Mouse (Mus musculus) heart, postnatal 14 days (tissue): ENCODE measurements around the gene Cnn1. TPM values are rescaled to one million over a fixed set of nuclear protein-coding genes. Genes with fewer than 3 reads are reported as not detected.
"Not testable (repeated sequence)": the region's sequence is repeated elsewhere in the genome, so short reads cannot be mapped to it uniquely, and the experiment has no call there.

Experiments
- DNase-seq, 2 experiments: peaks; one replicate each; pipeline ENCODE4 v3.0.0; 2021 to 2022
- intact Hi-C: fragments of 180-260 bp; cut with DNase I; formaldehyde crosslinking; loops from one replicate; pipeline ENCODE4 v1.15.1; 2025
- total RNA-seq, 2 experiments: library from RNA; stranded (reverse); gene quantifications; 2 replicates each; pipeline ENCODE4 v1.2.3; 2021

Gene Cnn1
- total RNA-seq, 2 experiments from 2014 or later: 5.4 to 9.5 TPM

DNA sequence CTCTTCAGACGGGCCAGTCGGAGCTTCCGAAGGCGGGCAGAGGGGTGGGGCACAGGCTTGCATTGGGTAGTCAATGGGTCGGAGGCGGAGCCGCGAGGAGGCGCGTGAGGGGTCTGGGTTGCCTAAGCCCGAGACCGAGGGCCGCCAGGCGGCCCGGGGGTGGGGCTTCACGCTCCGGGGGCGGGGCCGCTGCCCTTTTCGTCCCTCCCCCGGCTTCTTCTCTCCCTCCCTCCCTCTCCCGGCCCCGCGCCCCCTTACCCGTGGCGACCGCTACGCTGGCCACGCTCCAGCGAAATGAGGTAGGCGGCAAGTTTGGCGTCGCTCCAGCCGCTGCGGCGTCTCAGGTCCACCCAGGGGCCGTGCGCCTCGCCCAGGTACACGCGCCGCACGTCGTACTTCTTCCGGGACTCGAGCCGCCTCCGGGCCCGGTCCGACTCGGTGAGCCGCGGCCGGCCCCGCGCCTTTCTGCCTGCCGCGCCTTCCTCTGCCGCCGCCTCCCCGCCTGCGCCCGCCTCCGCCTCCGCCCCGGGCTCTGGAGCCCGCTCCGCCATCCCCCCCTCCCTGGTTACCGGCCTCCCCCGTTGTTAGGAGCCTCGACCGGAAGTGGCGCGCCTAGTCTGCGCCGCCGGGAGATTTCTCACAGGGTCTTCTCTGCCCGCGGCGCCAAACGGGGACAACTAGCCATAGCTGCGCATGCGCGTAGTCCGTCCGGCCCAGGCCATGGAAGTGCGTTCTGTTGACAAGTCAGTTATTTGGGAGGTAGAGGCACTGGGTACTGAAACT is 28.0 kb upstream of the Cnn1 start, which contains the start of the genes Gm49318 and Zfp653:
Gene Gm49318 (minus strand): TSS at position 469 of the 783 bp plus-strand sequence.
Gene Zfp653 (minus strand): TSS at position 586 of the 783 bp plus-strand sequence.
- intact Hi-C loops: no loop called here

DNA sequence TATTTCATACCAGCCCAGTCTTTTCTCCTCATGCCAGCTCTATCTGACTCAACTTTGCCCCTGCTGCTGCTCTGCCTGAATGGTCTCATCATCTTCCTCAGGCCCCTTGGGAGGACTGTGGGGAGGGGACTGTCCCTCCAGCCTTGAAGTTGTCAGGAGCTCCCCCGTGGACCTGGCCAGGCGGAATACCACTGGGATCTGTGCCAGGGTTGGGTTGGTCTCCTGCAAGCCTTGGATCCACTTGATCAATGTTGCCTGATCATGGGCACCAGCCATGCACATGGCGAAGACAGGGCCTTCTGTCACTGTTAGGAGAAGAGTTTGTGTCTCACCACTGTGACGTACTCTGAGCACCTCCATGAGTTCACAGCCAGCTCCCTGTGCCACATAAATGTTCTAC is 26.7 kb upstream of the Cnn1 start:
- intact Hi-C loops: no loop called here
- no peak for DNase-seq

More for the DNA sequence above, 28.0 kb upstream of the Cnn1 start, which contains the start of the genes Gm49318 and Zfp653:
- peak; percentile 97 to 98 for DNase-seq

DNA sequence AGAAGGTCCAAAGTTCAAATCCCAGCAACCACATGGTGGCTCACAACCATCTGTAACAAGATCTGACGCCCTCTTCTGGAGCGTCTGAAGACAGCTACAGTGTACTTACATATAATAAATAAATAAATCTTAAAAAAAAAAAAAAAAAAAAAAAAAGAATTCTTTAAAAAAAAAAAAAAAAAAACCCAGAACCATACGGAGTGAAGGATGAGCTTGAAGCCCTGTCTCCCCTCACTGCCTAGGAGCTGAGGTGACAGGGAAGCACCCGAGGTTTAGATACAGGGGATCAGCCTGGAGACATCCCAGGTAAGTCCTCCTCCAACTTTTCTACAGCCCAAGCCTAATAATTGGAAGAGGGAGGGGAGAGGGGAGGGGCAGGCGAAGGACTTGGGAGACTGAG is 23.2 kb upstream of the Cnn1 start:
- intact Hi-C loops: not testable (repeated sequence)

DNA sequence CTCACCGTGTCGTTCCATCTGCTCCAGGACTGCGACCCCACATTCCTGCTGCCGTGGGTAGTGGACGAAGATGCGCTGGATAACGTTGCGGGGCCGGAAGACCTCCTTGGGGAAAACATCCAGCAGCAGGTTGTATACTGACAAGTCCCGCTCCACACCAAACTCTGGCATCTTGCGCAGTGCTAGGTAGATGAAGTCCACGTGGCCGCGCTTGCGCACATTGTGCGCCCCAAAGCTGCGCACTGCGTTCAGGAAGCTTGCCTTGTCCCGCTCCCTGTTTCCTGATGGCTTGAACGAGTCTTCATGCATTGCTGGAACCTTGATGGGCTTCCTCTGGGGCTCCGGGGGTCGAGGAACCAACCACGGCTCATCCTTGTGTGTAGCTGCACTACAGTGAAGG is 22.8 kb upstream of the Cnn1 start:
- DNase-seq: no peak
- intact Hi-C loops: no loop called here

More for the DNA sequence above, 23.2 kb upstream of the Cnn1 start:
- not testable (repeated sequence) for DNase-seq

DNA sequence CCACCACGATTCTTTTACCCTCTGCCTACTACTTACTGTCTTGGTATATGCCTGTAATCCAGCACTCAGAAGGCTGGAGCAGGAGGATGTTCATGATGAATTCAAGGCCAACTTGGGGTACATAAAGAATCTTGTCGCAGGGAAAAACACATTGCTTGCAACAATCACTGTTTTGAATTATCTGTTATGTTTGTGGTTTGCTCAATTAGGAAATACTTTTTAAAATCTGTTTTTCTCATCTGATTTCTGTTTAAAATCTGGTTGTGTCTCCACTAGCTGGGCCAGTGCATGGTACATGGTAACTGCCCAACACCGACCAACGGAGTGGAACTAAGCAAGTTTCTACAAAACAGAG is 14.4 kb upstream of the Cnn1 start:
- no peak for DNase-seq
- intact Hi-C loops: no loop called here

GRCm38 (mm10) chr9:22085022-22085834 is 13.8 kb upstream of the Cnn1 start, which contains the start of gene Ecsit:
Ecsit (minus strand) TSS chr9:22085438.
- intact Hi-C loops: no loop called here
- peak; percentile 90 to 92 for DNase-seq

DNA sequence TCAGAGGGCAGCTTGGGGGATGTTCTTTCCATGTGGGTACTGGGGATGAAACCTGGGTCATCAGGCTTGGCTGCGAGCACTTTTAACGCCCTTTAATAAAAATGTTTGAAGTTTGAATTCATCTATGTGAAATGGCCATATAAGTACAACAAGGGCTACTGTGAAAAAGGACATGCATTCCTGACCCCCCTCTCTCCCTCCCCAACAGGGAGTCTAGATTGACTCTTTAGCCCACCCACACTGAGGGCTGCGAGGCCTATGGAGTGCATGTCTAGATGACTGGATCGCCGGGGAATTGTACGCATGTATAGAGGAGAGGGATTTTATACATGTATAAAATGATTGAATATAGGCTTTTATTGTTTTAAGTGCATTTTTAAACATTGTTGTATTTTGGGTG is 13.0 kb upstream of the Cnn1 start:
- no peak for DNase-seq
- intact Hi-C loops: no loop called here

DNA sequence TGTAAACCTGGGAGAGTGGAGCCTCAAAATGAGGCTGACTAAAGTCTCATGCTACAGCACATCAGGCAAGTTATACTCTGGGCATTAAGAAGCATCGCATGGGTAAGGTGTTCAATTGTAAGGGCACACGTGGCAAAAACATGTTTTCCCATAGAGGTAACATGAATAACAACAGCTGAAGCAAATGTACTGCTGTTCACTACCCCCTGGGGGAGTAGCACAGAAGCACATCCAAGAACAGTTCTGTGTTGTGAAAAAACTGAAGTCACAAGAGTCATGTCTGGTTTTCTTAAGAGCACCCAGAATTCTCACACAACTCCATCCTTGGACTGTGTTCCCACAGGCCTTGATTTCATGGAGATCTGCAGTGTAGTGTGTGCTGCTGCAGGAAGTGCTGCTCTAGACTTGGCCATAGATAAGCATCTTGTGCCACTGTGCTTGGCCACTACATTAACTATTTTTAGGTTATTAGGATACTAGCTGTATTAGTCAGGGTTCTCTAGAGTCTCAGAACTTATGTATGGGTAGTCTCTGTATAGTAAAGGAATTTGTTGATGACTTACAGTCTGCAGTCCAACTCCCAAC is 11.9 kb upstream of the Cnn1 start:
- intact Hi-C loops: no loop called here
- no peak for DNase-seq

DNA sequence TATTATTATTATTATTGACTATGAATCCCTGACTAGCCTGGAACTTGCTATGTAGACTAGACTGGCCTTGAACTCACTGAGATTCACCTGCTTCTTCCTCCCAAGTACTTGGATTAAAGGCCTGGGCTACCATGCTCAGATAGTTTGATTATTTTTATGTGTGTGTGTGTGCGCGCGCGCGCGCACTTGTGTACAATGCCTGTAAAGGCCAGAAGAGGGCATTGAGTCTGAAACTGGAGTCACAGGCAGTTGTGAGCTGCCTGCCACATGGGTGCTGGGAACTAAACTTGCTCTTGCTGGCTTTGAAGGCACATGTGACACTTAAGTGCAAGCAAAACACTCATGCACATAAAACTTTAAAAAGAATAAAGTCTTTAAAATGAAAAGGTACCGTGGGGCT is 9.7 kb upstream of the Cnn1 start:
- intact Hi-C loops: no loop called here
- DNase-seq: no peak

DNA sequence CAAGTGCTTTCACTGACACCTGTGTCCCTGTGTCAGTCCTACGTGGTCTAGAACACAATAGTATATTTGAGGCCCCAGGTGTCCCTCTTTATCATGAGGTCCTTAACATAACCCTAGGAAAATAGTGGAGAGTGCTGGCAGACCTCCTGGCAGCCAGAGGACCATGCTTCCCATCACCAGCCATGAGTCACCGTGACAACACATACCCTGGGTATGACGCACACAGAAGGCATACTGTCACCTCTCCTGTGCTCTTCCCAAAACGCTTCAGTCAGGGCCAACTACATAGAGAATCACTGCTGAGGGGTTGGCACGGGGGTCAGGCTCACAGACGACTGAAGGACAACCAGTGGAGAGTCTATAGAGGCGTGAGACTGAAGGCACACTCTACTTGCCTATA is 9.0 kb upstream of the Cnn1 start:
- intact Hi-C loops: no loop called here
- no peak for DNase-seq

DNA sequence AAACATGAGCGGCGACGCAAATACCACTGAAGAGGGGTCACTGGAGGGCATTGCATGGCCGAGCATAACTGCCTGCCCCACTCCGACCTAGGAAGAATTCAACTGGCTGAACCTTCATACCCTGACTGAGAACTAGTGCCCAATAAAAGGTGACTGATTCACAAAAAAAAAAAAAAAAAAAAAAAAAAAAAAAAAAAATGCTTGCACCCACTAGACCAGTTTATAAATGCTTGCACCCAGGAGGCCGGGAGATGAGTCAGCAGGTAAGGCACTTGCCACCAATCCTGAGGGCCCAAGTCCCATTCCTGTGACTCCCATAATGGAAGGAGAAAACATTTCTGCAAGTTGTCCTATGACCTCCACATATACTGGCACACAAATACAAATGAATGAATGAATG is 6.3 kb upstream of the Cnn1 start:
- DNase-seq: no peak
- intact Hi-C loops: no loop called here

- peak; percentile 86 to 93 for DNase-seq
- intact Hi-C loops: no loop called here
Observed at GRCm38 (mm10) chr9:22095854-22096307, 3.1 kb upstream of the Cnn1 start.

GRCm38 (mm10) chr9:22099922-22100321 is 906 bp downstream of the Cnn1 start:
- intact Hi-C loops: no loop called here
- DNase-seq: no peak

- DNase-seq: no peak
- intact Hi-C loops: no loop called here
Observed at GRCm38 (mm10) chr9:22108194-22108593, 9.2 kb downstream of the Cnn1 start.

- no peak for DNase-seq
- intact Hi-C loops: no loop called here
Observed at GRCm38 (mm10) chr9:22115635-22116034, 16.6 kb downstream of the Cnn1 start.

DNA sequence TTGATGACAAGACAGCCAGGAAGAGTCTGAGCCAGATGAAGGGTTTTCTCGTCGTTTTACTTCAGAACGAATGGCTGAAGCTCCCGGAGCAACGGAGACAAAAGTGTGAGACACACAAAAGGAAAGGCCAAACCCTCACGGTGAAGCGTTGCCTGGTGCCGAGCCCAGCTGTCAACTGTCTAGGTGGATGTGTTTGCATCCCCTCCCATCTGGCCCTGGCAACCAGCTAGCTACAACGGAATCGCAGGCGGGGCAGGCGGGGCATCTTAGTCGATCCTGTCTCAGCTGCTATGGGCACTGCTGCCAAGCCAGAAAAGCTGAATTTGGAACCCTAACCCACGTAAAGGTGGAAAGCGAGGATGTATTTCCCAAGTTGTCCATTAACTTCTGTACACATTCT is 17.1 kb downstream of the Cnn1 start:
- DNase-seq: no peak
- intact Hi-C loops: no loop called here

GRCm38 (mm10) chr9:22116740-22117426 is 17.9 kb downstream of the Cnn1 start, which contains the start of gene Elof1:
Elof1 (minus strand) TSS chr9:22117172.
- DNase-seq: peak; percentile 89 to 91
- intact Hi-C loops: no loop called here

- peak; percentile 29 to 55 for DNase-seq
- intact Hi-C loops: no loop called here
Observed at GRCm38 (mm10) chr9:22117754-22118456, 18.9 kb downstream of the Cnn1 start.

- intact Hi-C loops: no loop called here
- no peak for DNase-seq
Observed at GRCm38 (mm10) chr9:22119543-22119942, 20.5 kb downstream of the Cnn1 start.

DNA sequence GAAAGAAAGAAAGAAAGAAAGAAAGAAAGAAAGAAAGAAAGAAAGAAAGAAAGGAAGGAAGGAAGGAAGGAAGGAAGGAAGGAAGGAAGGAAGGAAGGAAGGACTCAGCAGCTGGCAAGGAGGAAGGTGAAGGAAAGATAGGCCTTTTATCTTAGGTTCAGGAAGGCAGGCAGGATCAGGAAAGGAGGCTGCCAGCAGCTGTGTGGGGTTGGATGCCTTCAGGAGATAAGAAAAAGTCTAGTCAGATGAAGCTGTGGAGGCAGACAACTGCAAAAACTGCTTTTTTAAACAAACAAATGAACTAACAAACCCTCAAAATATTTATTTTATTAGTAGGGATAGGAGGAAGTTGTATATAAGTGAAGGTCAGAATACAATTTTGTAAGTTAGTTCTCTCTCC is 22.5 kb downstream of the Cnn1 start:
- no peak for DNase-seq
- intact Hi-C loops: no loop called here
